Mouse (Mus musculus) erythroblast, embryonic 14.5 days (primary cell): ENCODE measurements around the gene Tm4sf1.

Source experiments
- GATA1 ChIP-seq: IDR thresholded peaks from 2 replicates; pipeline ENCODE4 v1.6.1; 2012; ENCODE audit warnings: low read length, inconsistent platforms, mixed read lengths
- TAL1 ChIP-seq: IDR thresholded peaks from 3 replicates; pipeline ENCODE4 v1.6.1; 2012; ENCODE audit warnings: low read length, inconsistent platforms, mixed read lengths

DNA sequence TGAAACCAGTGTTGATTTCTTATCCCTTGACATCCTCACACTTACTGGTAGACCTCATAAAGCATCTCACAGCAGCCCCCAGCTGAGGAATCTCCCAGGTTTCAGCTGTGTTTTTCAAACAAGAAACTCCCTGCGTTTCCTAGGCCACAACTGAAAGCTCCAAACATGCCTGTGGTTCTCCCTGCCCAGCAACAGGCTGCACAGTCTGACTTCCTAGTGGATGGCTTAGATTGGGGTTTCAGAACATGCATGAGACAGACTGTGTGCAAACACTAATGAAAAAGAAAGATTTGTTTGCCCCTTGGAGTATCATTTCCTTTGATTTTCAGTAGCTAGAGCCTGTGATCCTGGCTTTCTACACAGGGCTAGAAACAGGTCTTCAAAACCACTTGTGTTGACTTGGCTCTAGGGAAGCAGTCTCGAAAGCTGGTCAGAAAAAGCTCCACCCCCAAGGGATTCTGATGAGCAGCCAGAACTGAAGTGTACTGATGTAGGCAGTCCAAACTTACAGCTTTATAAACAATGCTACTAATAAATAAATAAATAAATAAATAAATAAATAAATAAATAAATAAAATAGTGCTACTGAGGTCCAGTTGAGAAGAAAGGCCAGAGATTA lies at the start of gene Tm4sf1:
- TF ChIP-seq GATA1 (no peak), TAL1 (no peak)
